Mouse (Mus musculus): ENCODE results near the gene Rimklb.

DNA sequence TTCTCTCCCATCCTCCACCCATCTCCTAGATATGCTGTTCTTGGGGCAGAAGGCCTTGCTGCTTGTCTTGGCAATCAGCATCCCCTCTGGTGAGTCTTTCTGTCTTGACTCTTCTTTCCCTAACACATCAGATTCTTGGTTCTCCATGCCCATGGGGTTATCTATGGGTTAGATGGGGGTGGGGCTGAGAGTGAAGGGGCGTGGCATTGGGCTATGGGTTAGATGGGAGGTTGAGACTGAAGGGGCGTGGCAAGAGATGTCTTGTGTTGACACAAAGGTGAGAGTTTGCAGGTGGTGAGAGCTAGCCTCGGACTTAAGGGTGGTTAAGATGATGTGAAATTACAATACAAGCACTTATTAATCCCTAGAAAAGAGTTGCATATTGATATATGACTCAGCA is 15.8 kb upstream of the Rimklb start:
- no peak for TF ChIP-seq ETS1 (conservative IDR thresholded peaks at IDR 0.05; ENCODE audit: low read depth, low read length)
- TF ChIP-seq ZC3H11A (IDR thresholded peaks at IDR 0.05; ENCODE audit: low read depth, low read length) = no peak
- TF ChIP-seq EP300 (IDR thresholded peaks at IDR 0.05; ENCODE audit: low read length) = no peak
- TF ChIP-seq CHD2 (IDR thresholded peaks at IDR 0.05; ENCODE audit: low read length) = no peak

All from CH12.LX (cell line).